Mouse (Mus musculus): ENCODE results near the gene 1700021F05Rik.

DNA sequence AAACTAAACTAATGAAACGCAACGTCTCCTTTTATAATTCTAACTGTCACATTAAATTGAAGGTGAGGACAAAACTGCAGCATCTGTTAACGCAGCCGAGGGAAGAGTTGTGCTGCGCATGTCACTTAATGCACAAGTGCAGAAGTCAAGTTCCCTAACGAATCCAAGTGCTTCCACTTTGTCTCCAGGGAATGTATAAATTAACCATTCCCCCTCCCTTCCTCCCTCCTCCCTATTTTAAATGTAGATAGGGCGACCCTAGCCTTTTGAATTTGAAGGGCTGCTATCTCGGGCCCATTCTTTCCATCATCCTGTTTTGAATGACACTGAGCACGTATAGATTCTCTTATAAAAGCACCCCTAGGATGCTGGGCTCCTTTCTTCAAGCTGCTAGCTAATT, 63.3 kb downstream of the 1700021F05Rik start:
- TF ChIP-seq POLR2A (IDR thresholded peaks at IDR 0.05; ENCODE audit: control insufficient read depth, low read depth, low read length) (no peak), CTCF (IDR thresholded peaks at IDR 0.05; ENCODE audit: control insufficient read depth, insufficient read depth, insufficient replicate concordance, low read depth, low read length) (no peak)
